Mouse (Mus musculus) CD4-positive naive resting alpha-beta T cell, adult 76 days (primary cell): Measurements from ENCODE around the gene Rflnb. TPM values are rescaled to one million over a fixed set of nuclear protein-coding genes. Genes with fewer than 3 reads are reported as not detected.

Experiments
- total RNA-seq: library from RNA; stranded (reverse); gene quantifications from one replicate; pipeline ENCODE4 v1.2.4, GENCODE M21; 2023

The Rflnb gene
- total RNA-seq, result 72.9 TPM

GRCm38 (mm10) chr11:76027139-76028071 lies at the start of gene Rflnb:
Gene Rflnb, minus strand, starts transcription at chr11:76027782.

GRCm38 (mm10) chr11:75999440-76000155 lies 28.0 kb downstream of the Rflnb start, which contains the start of gene 1700016K19Rik:
Gene 1700016K19Rik, plus strand, starts transcription at chr11:75999912.

Other genes with a start within 250 kb of the Rflnb start
- not detected for gene Doc2b, start 231.7 kb downstream of the Rflnb start, total RNA-seq
- 13.7 TPM for gene Rph3al, start 89.4 kb downstream of the Rflnb start, total RNA-seq
- gene 1700016K19Rik, start 27.9 kb downstream of the Rflnb start, total RNA-seq, result not detected
- 59.5 TPM for gene Vps53, start 151.9 kb upstream of the Rflnb start, total RNA-seq
- 3.7 TPM for gene Fam57a, start 151.9 kb upstream of the Rflnb start, total RNA-seq
- gene Dbil5, start 189.8 kb upstream of the Rflnb start, total RNA-seq, result not detected
- gene Gemin4, start 189.9 kb upstream of the Rflnb start, total RNA-seq, result 4.7 TPM
- gene Mrm3, start 215.9 kb upstream of the Rflnb start, total RNA-seq, result 13.3 TPM
- gene Glod4, start 215.9 kb upstream of the Rflnb start, total RNA-seq, result 14.7 TPM